Mouse (Mus musculus) thymus, adult 2 months (tissue): Measurements from ENCODE around the gene Mapk8.

Experiments
- CTCF ChIP-seq: fragments of 200-500 bp; IDR thresholded peaks from 2 replicates; pipeline ENCODE4 v1.5.1; 2012; ENCODE audit warnings: mild to moderate bottlenecking, control low read depth, low read length, moderate library complexity, borderline replicate concordance; ENCODE audit not compliant: control insufficient read depth, poor library complexity, insufficient read depth; ENCODE audit errors: extremely low read depth
- POLR2A ChIP-seq: fragments of 200-500 bp; IDR thresholded peaks from 2 replicates; pipeline ENCODE4 v1.6.1; 2012; ENCODE audit warnings: mild to moderate bottlenecking, low read length, control low read depth, moderate library complexity; ENCODE audit not compliant: control insufficient read depth, poor library complexity, insufficient read depth; ENCODE audit errors: extremely low read depth

- no peak for TF ChIP-seq CTCF
- no peak for TF ChIP-seq POLR2A
Measured at GRCm38 (mm10) chr14:33369375-33369774, 77.6 kb downstream of the Mapk8 start.
